Mouse (Mus musculus): ENCODE measurements around the gene Aldh3b1.
A peak's percentile ranks its signal among the peaks of the same experiment; 100 is the strongest.
"Not testable (repeated sequence)": the region's sequence is repeated elsewhere in the genome, so short reads cannot be mapped to it uniquely, and the experiment has no call there.

Aldh3b1 gene

GRCm38 (mm10) chr19:3929211-3929941 is at the start of gene Aldh3b1:
TSS of gene Aldh3b1 (minus strand) at chr19:3929808.
- no peak for DNase-seq (ENCODE audit: low spot score in 2 of 2)

DNA sequence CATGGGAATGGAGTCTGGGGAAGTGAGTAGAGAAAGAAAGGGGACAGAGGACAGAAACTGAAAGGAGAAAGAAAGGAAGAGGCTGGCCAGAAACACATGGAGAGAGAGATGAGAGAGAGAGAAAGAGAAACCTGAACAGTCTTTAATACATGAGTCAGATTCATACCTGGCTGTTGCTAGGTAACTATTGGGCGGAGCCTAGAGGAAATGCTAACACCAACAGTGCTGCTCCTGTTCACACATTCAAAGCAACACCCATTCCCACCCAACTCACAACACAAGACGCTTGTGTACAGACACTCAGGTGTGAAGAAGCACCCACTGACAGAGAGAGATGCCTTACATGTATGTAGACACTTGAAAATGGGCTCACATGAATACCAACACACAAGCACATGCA is 46.3 kb upstream of the Aldh3b1 start:
- no peak for DNase-seq (ENCODE audit: low spot score in 2 of 2)

DNA sequence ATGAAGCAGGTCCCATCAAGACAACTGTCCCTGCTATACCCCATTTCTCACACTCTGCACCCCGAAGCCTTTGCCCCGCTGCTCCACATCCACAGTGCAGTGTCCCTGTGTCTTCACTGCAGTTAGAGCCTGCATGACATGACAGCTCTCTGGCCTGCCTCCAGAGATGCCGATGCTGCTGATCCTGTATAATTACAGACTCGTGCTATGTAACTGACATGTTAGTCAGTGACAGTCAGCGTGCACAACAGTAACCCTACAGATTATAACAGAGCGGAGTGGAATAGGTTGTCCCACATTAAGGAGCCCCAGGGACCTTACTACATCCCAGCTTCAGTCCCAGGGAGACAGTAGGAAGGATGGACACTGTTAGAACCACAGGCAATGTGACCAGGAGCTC is 45.0 kb upstream of the Aldh3b1 start:
- not testable (repeated sequence) for DNase-seq (ENCODE audit: low spot score in 2 of 2)

GRCm38 (mm10) chr19:3972229-3972628 is 42.6 kb upstream of the Aldh3b1 start, which contains the start of gene Aldh3b2:
TSS of gene Aldh3b2 (plus strand) at chr19:3972328.
- peak; percentile 15 to 16 for DNase-seq (ENCODE audit: low spot score in 2 of 2)

GRCm38 (mm10) chr19:3967258-3967657 is 37.6 kb upstream of the Aldh3b1 start:
- no peak for DNase-seq (ENCODE audit: low spot score in 2 of 2)

DNA sequence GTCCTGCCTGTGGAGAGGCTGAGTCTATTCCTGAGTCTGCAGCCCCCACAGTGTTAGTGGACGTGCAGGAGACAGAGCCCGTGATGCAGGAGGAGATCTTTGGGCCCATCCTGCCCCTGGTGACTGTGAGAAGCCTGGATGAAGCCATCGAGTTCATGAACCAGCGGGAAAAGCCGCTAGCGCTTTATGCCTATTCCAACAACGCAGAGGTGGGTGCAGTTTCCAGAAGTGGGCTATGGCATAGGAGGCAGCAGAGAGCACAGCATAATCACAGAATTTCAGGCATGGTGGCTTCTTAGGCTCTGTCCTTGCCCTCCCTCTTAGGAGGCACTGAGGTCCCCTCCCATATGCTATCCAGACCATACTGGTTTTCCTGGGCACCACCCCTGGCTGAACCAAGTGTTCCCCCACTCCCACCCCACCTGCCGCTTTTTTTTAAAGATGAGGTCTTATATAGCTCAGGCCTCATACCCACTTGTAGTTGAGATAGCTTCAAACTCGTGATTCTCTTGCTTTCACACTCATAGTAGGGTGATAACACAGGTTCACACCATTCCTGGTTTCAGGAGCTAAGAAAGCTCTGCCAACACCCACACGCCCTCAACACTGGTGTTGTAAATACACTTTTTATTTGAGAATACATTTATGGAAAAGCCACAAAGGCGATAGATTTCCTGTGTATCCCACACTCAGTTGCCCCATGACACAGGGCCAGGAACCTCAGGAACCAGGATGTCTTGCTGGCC is 36.9 kb upstream of the Aldh3b1 start:
- no peak for DNase-seq (ENCODE audit: low spot score in 2 of 2)

DNA sequence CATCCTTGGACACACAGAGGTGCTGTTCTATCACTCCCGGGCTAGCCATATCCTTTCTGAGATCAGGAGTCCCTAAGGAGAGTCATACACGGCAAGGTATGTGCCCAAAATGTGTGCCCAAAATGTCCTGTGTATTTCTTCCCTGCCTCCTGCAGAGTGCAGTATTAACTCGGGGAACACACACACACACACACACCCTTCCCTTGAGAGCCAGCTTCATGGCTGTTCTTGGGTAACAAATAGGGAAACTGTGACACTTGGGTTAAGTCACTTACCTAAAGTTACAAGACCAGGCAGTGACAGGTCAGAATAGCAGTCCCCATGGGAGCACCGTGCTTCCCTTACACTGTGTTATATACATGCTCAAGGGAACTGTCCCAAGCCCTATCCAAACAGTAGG is 34.4 kb upstream of the Aldh3b1 start:
- DNase-seq (ENCODE audit: low spot score in 2 of 2): no peak

DNA sequence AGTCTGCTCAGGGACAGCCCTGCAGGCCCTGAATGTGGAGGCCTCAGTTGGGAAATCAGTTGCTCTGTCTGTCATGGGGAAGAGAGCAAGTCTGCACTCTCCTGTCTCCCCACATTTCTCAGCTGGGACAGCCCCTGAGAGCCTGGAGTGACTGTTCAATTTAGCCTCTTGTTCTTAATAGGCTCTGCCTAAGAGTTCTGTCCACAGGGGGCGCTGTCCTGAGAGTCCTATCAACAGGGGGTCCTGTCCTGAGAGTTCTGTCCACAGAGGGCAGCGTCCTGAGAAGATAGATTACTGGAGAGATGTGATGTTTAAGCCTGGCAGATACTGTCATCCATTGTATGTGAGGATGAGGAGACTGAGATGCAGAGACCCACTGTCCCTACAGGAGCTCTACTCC is 32.9 kb upstream of the Aldh3b1 start:
- DNase-seq (ENCODE audit: low spot score in 2 of 2): no peak

DNA sequence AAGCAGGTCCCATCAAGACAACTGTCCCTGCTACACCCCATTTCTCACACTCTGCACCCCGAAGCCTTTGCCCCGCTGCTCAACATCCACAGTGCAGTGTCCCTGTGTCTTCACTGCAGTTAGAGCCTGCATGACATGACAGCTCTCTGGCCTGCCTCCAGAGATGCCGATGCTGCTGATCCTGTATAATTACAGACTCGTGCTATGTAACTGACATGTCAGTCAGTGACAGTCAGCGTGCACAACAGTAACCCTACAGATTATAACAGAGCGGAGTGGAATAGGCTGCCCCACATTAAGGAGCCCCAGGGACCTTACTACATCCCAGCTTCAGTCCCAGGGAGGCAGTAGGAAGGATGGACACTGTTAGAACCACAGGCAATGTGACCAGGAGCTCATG is 32.2 kb upstream of the Aldh3b1 start:
- not testable (repeated sequence) for DNase-seq (ENCODE audit: low spot score in 2 of 2)

GRCm38 (mm10) chr19:3960211-3960610 is 30.6 kb upstream of the Aldh3b1 start:
- DNase-seq (ENCODE audit: low spot score in 2 of 2): no peak

DNA sequence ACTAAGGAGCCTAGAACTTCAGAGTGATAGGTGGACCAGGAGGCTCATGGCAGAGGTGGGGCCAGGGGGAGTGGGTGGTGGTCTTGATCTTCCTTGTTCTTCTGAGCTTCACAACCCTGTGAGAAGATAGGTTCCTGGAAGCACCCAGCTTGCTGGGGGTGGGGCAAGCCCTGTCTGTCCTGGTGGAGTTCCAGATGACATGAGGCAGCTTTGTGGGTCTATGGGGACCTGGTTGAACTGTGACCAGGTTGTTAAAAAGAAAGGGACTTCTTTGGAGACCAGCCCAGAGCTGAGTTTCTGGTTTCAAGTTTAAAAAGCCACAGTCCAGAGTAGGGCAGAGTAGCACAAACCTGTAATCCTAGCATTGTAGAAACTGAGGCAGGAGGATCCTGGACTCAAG is 29.4 kb upstream of the Aldh3b1 start:
- no peak for DNase-seq (ENCODE audit: low spot score in 2 of 2)

DNA sequence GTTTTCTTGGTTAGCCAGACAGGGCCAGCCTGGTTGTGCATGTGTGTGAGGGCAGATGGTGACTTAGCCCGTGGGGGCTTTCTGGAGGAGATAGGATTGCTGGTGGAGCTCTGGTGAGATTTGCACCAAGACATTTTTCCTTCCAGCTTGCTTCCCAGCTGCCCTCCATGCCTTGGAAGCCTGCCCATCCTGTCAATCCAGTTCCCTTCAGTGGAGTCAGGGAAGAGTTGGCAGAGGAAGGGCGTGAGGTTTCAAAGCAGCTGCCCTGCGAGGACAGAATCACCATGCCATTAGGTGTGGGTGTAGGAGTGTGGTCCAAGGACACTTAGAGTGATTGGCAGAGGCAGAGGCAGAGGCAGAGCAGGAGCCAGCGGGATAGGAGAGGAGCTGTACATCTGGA is 28.9 kb upstream of the Aldh3b1 start, which contains the start of gene Aldh3b3:
Gene Aldh3b3, plus strand, starts transcription at position 176 of the 400 bp plus-strand sequence.
- DNase-seq (ENCODE audit: low spot score in 2 of 2): no peak

GRCm38 (mm10) chr19:3957296-3958036 is 27.9 kb upstream of the Aldh3b1 start:
- DNase-seq (ENCODE audit: low spot score in 2 of 2): not testable (repeated sequence)

DNA sequence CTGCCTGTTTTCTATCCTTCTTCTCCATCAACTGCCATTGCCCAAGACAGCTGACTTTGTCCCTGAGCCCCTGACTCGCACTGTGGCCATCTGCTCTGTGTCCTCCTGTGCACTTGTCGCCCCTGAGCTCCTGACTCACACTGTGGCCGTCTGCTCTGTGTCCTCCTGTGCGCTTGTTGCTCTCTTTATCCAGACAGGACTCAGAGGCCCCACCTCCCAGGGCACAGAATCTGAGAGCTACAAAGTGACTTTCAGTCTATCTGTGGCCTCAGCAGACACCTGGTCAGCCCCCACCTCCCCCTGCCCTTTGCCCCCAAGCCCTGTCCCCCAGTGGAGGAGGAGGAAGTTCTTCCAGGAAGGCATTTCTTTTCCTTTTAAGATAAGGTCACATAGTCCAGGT is 26.2 kb upstream of the Aldh3b1 start:
- no peak for DNase-seq (ENCODE audit: low spot score in 2 of 2)

DNA sequence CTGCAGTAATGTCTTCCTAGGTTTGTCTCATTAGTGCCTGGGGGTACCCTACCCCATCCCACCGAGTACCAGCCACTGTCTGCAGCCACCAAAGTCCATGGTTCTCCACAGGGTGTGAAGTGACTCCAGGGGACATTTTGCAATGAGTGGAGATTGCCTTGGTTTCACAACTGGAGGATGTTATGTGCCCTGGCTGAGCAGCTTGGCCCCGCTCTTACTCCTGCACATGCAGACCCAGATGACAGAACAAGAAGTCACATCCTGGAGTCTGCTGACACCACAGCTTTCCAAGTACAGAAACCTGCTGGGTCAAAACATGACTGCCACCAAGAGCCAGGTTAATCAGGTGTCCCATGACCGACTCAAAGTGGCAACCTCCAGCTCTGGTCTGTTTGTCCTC is 25.4 kb upstream of the Aldh3b1 start:
- DNase-seq (ENCODE audit: low spot score in 2 of 2): no peak

DNA sequence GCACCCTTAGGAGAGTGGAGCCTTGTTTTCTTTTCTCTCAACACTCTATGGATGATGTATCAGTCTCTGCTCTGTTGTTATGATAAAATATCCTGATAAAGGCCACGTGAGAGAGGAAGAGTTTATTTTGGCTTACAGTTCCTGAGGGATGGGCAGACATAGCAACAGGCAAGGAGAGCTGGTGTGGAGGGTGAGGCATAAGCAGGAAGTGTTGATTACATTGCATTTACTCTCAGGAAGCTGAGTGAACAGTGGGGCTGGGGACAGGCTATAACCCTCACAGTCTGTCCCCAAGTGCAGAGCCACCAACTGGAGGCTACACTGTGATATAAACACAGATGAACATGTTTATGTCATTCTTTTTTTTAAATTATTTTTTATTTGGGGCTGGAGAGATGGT is 22.5 kb upstream of the Aldh3b1 start:
- no peak for DNase-seq (ENCODE audit: low spot score in 2 of 2)

GRCm38 (mm10) chr19:3951461-3951860 is 21.9 kb upstream of the Aldh3b1 start:
- DNase-seq (ENCODE audit: low spot score in 2 of 2): no peak

GRCm38 (mm10) chr19:3950331-3950730 is 20.7 kb upstream of the Aldh3b1 start:
- DNase-seq (ENCODE audit: low spot score in 2 of 2): no peak

GRCm38 (mm10) chr19:3948546-3948945 is 18.9 kb upstream of the Aldh3b1 start:
- no peak for DNase-seq (ENCODE audit: low spot score in 2 of 2)

- no peak for DNase-seq (ENCODE audit: low spot score in 2 of 2)
These were observed 18.2 kb upstream of the Aldh3b1 start for GRCm38 (mm10) chr19:3947813-3948212.

GRCm38 (mm10) chr19:3946715-3947114 is 17.1 kb upstream of the Aldh3b1 start:
- DNase-seq (ENCODE audit: low spot score in 2 of 2): peak; percentile 34 to 67

GRCm38 (mm10) chr19:3945872-3946564 is 16.4 kb upstream of the Aldh3b1 start:
- peak in 1 of 2 experiments; percentile 41 for DNase-seq (ENCODE audit: low spot score in 2 of 2)

All from spleen, postnatal 14 days (tissue).